Mouse (Mus musculus) mature B cell (primary cell): Measurements from ENCODE around the gene Thap7.
"Not testable (repeated sequence)": the region's sequence is repeated elsewhere in the genome, so short reads cannot be mapped to it uniquely, and the experiment has no call there.

Source experiments
- in situ Hi-C: fragments of 300-500 bp; cut with MboI; formaldehyde crosslinking; loops from 2 replicates; pipeline ENCODE4 v1.14.3; 2019

Thap7 gene

DNA sequence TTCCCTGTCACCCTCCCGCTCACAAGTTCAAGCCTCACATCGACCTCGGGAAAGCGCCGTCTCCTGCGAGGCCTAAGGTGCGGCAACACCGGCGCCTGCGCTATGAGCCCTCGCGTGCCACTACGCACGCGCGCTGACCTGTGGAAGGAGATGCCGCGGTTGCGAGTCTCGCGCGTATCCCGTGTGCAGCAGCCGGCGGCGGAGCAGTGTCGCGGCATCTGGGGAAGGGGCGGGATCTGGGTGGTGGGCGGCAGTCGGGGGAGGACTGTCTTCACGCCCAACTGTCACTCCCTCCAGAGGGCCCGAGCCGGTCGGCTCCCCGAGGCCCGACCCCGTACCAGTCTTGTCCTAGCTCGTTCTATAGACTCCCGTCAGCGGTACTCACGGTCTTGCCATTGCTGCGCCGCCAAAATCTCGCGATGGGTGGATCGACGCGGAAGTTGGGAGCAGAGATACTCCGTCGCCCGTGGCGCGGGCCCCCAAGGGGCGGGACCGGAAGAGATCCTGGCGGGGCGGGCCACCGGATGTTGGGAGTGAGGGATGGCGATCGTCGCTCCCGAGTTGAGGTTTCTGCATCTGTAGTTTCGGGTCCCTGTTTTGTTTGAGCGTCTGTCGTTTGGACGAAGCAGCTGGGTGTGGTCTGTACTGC lies at the start of gene Thap7:
Thap7 (minus strand) TSS at position 497 of the 649 bp plus-strand sequence.
- in situ Hi-C loops: no loop called here

DNA sequence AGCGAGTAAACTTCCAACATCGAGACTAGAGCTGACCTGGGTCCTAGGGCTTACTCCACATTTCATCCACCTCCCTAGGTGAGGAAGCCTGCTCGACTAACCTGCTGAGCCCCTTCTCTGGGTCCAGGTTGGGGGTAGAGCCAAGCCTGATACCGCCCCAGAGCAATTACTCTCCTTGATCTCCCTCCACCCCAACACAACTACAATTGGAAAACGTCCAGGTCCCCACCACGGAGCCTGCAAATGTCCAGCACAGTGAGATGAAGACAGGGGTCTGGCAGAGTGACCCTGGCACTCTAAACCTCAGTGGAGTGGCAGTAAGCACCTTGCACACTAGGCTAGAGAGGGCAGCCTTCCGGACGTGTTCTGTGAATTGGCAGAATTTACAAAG lies 45.9 kb upstream of the Thap7 start:
- in situ Hi-C loops: no loop called here

DNA sequence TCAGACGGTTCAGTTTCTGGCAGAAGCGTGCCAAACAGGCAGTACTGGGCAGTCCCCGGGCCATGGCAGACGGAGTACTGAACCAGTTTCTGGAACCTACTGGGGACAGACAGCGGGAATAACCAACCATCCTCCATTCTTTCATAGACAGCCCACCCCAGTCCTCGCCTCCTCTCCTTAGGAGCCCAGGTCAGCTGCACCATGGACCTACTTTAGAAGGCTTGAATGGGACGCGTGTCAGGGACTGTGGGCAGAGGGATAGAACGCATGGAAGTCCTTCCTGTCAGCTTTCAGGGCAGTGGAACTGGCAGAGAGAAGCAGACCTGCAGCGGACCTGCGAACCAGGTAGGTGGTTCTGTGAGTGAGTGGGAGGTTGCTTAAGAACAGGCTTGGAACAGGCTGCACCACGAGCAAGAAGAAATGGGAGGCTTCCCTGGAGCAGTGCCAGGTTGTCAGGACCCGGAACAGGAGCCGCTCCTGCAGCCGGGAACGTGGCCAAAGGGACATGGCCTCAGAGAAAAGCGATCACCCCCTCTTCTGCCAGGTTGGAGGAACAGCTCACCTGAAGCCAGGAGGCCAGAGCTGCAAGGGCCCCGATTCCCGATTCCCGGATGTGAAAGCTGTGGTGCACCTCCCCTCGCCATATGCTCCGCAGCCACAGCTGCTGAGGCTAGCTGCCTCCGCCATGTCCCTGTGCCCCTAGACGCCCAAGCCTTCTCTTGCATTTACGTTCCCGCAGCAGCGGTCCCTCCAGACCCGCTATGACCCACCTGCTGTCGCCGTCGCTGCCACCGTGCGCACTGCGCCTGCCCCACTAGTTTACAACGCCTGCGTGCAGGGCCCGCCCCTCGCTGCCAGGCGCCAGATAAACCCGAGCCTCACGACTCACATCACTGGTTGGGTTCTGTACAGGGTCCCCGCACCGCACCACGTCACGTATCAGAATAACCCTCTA lies 45.2 kb upstream of the Thap7 start:
- in situ Hi-C loops: no loop called here

GRCm38 (mm10) chr16:17566186-17566585 lies 35.2 kb upstream of the Thap7 start:
- in situ Hi-C loops: no loop called here

DNA sequence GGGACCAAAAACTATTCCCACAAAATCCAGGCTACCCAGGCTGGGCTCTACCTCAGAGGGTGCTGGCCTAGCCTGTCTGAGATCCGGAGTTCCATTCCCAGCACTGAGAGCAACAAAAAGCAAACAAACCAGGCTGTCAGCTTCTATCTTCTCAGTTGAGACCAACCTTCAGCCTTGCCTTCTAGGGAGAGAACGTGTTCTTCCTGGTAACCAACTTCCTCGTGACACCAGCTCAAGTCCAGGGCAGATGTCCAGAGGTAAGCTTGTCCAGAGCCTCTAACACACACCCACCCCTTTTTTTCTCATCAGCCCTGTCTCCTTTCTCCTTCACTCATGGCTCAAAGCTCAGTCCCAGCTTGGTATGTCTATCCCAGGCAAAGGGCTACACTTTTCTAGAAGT lies 33.8 kb upstream of the Thap7 start:
- in situ Hi-C loops: no loop called here

DNA sequence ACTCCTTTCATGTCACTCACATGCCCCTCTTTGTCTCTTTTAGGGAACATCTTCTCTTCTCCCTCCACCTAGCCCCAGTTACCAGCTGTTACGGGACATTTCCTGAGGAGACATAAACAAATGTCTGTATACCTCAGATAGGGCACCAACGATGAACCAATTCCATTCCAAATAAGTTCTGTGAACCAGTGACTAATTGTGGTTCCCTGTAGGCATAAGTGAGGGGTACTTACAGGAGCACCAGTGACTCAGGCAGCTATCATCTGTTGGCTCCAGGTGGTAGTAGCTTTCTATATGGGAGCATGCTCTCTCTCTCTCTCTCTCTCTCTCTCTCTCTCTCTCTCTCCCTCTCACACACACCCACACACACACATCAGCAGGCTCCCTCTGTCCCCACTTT lies 33.3 kb upstream of the Thap7 start:
- in situ Hi-C loops: no loop called here

- in situ Hi-C loops: no loop called here
These were observed 32.6 kb upstream of the Thap7 start for GRCm38 (mm10) chr16:17563580-17563979.

DNA sequence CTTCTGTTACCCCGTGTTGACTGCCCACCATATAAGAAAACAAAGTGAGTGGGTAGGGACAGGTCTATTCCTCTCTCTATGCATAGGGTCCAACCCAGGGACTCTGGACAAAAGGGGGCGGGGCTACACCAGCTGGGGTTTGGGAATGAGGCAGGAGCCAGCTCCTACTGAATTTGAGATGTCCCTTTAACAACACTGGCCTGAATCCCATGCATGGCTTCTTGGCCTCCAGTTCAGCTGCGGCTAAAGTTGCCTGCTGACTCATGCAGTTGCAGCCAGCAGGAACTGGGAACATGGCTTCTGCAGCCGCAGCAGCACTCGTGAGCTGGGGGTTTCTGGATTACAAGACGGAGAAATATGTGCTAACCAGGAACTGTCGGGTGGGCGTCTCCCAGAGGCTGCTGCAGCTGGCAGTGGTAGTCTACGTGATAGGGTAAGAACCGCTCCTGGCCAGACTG lies 30.8 kb upstream of the Thap7 start, which contains the start of gene P2rx6:
P2rx6 (plus strand) TSS at position 135 of the 458 bp plus-strand sequence.
- in situ Hi-C loops: no loop called here

DNA sequence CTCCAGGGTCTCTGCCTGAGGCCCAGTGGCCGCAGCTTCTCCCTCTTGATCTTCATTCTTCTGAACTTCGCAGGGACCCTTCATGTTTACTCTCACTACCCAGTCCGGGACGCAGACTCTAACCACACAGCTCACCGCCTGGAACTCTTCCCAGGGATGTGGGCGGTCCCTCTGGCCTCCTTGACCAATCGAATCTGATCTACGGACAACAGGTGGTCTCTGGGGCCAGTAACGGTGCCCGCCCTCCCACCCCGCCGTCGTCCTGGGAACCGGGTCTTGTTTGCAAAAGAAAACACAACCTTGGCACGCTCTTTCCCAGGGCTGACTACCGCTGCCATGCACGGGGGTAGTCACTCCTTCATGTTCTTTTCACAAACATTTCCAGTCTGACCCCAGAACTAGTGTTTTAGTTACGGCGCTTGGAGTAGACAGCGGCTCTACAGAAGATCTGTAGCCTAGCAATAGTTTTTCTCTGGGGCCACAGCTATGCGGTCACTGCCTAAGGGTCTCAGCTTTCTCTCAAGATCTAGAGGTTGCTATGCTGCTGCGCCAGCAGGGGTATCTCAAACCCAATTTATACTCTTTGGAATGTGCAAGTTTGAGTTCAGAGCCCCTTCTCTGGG lies 30.3 kb upstream of the Thap7 start, which contains the start of gene Lrrc74b:
Lrrc74b (minus strand) TSS at position 120 of the 623 bp plus-strand sequence.
- in situ Hi-C loops: no loop called here

- in situ Hi-C loops: no loop called here
These were observed 28.6 kb upstream of the Thap7 start for GRCm38 (mm10) chr16:17559396-17560027.

DNA sequence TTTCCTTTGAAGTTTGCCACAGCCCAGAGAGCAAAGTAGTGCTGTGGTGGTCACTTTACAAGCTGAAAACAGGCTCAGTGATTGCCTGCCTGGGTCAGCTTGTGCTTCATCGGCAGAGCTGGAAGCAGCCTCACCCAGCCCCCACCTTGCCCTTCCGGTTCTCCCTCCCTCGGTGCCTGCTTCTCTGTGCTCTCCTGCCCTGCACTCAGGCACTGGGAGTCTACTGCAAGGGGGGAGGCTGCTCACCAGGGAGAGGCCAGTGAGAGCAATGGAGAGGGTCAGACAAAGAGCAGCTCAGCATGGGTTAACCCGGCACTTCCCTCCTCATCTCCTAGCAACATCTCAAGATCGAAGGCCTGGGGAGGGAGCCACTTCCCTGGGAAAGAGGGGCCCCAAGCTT lies 27.9 kb upstream of the Thap7 start:
- in situ Hi-C loops: no loop called here

DNA sequence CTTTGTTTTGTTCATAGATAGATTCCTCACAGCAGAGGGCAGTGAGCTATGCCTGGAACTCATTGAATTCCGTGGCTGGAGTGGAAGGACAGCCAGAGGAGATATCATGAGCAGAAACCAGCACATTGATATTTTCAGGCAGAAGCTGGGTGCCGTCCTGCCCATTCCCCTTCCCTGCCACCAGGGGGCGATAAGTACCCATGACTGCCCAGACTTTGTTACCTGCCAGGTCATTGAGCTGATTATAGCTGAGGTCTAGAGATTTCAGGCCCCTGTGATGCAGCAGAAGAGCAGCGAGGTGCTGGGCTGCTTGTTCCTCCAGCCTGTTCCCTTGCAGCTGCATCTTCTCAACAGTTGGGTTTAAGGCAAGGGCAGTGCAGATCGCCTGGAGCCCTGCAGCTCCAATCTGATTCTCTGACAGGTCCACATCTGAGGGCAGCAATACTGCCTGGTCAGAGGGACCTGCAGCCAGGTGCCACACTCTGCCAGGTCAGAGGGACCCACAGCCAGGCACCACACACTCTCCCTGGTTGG lies 27.1 kb upstream of the Thap7 start:
- in situ Hi-C loops: no loop called here

DNA sequence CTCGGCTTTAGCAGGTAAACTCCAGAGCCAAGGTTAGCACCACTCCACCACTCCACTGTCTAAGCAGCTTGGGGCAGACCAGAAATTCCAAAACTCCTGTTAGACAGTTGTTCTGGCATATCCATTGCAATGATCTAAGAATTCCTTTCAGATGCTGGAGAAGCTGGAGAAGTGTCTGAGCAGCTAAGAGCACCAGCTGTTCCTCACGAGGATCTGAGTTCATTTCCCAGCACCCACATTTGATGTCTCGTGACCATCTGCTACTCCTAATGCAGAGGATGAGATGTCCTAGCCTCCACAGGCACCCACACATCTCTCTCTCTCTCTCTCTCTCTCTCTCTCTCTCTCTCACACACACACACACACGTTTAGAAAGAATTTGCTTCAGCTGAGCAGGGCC lies 26.0 kb upstream of the Thap7 start:
- in situ Hi-C loops: no loop called here

DNA sequence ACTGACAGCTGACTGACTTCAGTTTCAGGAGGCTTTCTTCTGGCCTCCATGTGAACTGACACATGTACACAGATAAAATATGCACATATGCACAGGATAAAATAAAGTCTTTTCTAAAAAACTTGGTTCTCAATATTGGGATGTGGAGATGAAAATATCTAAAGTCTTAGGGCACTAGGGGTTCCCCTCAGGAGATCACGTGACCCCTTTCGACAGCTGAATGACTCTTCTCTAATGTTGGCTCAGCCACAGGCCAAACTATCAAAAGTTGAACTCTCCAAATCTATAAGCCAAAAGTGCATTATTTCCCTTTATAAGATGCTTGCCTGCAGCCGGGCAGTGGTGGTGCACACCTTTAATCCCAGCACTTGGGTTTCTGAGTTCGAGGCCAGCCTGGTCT lies 25.2 kb upstream of the Thap7 start:
- in situ Hi-C loops: no loop called here

DNA sequence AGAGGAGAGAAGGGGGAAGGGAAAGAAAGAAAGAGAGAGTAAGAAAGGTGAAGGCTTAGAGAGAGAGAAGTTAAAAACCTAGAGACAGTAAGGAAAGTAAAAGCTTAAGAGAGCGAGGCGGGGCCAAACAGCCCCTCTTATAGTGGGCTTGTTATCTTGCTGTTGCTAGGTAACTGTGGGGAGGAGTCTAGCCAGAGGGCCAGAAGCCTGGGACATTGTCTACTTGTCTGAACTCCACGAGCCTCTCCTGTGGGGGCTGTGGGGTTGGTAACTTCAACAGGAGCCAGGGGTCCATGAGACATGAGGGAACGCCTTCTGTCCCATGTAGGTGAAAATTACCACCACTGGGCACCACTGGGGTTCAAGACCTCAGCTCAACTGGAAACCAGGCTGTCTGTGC lies 23.8 kb upstream of the Thap7 start:
- in situ Hi-C loops: not testable (repeated sequence)

- in situ Hi-C loops: no loop called here
These were observed 23.2 kb upstream of the Thap7 start for GRCm38 (mm10) chr16:17553910-17554685.

- in situ Hi-C loops: no loop called here
These were observed 21.9 kb upstream of the Thap7 start for GRCm38 (mm10) chr16:17552837-17553236.

- in situ Hi-C loops: no loop called here
These were observed 11.7 kb upstream of the Thap7 start for GRCm38 (mm10) chr16:17542632-17543031.

GRCm38 (mm10) chr16:17536584-17536983 lies 5.6 kb upstream of the Thap7 start:
- in situ Hi-C loops: no loop called here

DNA sequence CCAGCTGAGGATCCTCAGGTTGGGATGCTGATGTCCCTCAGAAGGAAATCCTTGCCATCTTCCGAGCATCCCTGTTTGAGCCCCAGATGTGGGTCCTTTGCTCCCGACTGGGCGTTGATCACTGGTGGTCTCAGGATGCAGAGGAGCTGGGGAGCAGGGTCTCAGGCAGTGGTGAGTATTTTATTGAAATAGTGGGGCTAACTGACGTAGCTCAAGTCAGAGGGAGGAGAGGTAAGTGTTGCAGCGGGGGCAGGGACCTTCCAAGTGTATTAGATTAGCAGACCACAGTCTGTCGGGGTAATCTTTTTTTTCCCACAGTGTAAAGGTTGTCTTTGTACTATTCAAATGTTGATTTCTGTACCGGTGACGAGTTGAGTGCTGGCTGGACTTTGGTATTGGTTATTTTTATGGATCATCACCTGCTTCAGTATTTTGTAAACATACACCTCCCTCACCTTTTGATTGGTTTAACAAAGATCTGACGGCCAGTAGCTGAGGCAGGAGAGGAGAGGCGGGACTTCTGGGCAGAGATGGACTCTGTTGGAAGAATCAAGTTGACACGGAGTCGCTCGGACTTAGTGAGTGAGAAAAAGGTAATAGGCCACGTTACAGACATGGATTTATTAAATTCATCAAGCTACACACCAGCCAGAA lies 1.9 kb upstream of the Thap7 start:
- in situ Hi-C loops: no loop called here
